In the genomic region with DNA sequence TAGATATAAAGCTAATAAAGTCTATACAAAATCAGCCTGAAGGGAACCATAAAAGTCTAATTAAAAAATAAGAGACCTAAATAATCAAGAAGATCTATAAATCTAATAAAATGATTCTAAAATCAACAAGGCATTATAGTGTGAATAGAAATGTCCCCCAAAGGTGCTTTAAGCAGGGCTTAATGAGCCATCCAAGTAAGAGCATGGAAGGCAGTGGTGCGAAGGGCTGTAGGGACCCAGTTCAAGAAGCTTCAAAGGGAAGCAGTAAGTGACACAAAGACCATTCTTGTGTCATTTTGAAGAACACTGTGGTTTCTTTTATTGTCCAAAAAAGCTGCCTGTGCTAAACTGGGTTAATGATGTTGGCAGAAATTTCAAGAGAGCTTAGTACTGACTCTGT, we compare ENCODE assay signal across 19 mouse cellular contexts.
"Had no signal": no experiment of that assay in that cellular context is flagged by ENCODE, and none has a peak within 500 bp of the region (broad histone marks: within the 10 kb centered on the region; RNA-seq: fewer than 3 reads in every experiment).

No protein-coding gene starts in this region.

- H3K4me1 ChIP-seq: lung, embryonic 15.5 days; midbrain, embryonic 12.5 days; stomach, embryonic 15.5 days had no signal

- H3K4me3 ChIP-seq: liver, embryonic 13.5 days; liver, embryonic 15.5 days; lung, embryonic 15.5 days; midbrain, embryonic 12.5 days; stomach, embryonic 15.5 days had no signal

- H3K36me3 ChIP-seq: liver, embryonic 13.5 days; liver, embryonic 15.5 days; lung, embryonic 15.5 days; midbrain, embryonic 12.5 days; stomach, embryonic 15.5 days had no signal

- H3K4me2 ChIP-seq: liver, embryonic 13.5 days; liver, embryonic 15.5 days; lung, embryonic 15.5 days; midbrain, embryonic 12.5 days; stomach, embryonic 15.5 days had no signal

- DNase-seq: liver, embryonic 13.5 days; liver, postnatal 0 days; lung, adult 2 months; lung, postnatal 14 days; lung, postnatal 36 days; midbrain, embryonic 14.5 days; right cerebral cortex, postnatal 14 days; thymus, adult 2 months; thymus, postnatal 25 days; thymus, postnatal 4 days had no signal

- H3K27ac ChIP-seq: liver, embryonic 13.5 days; liver, embryonic 15.5 days; lung, embryonic 15.5 days; macrophage; midbrain, embryonic 12.5 days; stomach, embryonic 15.5 days; stomach, postnatal 0 days had no signal

- H3K9me3 ChIP-seq: liver, embryonic 13.5 days; liver, embryonic 15.5 days; lung, embryonic 15.5 days; megakaryocyte, embryonic 14.5 days; midbrain, embryonic 12.5 days; stomach, embryonic 15.5 days had no signal

- ATAC-seq: liver, postnatal 0 days; lung, postnatal 0 days; midbrain, embryonic 16.5 days had no signal

- H3K27me3 ChIP-seq: liver, embryonic 13.5 days; liver, embryonic 15.5 days; lung, embryonic 15.5 days; megakaryocyte, embryonic 14.5 days; midbrain, embryonic 12.5 days; stomach, embryonic 15.5 days had no signal

- H3K9ac ChIP-seq: liver, embryonic 13.5 days; liver, embryonic 15.5 days; liver, postnatal 0 days; lung, embryonic 15.5 days; midbrain, embryonic 12.5 days; stomach, embryonic 15.5 days had no signal
